Mouse (Mus musculus) mesoderm, embryonic 11.5 days (tissue): ENCODE measurements at regions not wholly inside any gene's neighbourhood (a gene's known extent, or its start where the extent isn't known, plus 50 kb on each side); places are given as distances from the start of the nearest gene placed in this dataset.
A peak's percentile ranks its signal among the peaks of the same experiment; 100 is the strongest.

Experiments
- DNase-seq: peaks from one replicate; pipeline ENCODE4 v3.0.0-alpha.2; 2012; ENCODE audit warnings: low read depth, low spot score

GRCm38 (mm10) chr13:44339061-44339741, 390.1 kb upstream of the Jarid2 start:
- no peak for DNase-seq

- no peak for DNase-seq
These were observed 384.2 kb upstream of the Jarid2 start for GRCm38 (mm10) chr13:44345094-44345493.

DNA sequence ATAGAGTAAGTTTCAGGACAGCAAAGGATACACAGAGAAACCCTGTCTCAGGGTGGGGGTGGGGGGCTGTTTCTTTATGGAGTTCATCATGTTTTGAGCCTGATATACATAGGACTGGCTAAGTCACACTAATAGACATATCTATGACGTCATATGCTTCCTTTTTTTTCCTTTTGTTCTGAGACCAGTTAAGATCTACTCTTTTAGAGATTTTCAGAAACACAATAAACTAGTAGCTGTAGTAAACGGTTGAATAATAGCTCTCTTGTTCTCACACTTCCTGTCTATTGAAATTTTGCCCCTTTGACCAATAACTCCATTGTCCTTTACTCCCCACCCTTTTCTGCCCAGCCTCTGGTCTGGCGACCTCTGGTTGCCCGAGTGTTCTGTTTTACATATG, 382.6 kb upstream of the Jarid2 start:
- DNase-seq, result no peak

DNA sequence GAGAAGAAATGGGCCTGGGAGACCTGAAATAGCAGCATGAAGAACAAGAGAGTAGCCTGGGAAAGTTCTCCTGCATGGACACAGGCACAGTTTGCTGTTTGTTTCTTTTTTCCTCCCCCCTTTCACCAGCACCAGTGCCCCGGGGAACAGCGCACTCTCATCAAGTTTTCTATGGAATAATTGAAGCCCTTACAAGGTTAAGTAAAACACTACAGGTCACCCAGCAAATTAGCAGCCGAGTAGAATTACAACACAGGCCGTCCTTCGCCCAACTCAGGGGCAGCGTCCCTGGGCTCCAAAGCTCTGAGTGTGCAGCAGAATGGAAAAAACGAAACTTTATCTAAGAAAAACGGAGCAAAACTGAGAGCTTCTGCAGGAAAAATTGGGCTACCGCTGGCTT, 381.6 kb upstream of the Jarid2 start:
- DNase-seq, result no peak

GRCm38 (mm10) chr13:44353899-44354298, 375.4 kb upstream of the Jarid2 start:
- no peak for DNase-seq

DNA sequence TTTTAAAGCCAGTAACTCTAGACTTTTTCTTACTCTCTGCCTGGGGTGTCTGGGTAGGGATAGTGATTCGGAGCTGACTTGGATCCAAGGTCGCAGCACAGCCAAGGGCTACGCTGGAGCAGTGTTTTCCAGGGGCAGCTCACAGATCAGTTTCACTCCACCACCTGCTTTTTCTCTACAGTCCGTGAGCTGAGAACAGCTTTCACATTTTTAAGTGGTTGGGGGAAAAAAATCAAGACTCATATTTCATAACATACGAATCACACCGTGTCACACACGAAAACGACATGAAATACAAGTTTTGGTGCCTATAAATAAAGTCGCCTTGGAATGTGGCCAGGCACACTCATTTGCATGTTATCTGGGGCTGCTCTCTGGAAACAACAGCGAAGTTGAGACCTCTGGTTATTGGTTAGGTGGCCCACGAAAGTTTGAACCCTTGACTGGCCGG, 373.5 kb upstream of the Jarid2 start:
- no peak for DNase-seq

DNA sequence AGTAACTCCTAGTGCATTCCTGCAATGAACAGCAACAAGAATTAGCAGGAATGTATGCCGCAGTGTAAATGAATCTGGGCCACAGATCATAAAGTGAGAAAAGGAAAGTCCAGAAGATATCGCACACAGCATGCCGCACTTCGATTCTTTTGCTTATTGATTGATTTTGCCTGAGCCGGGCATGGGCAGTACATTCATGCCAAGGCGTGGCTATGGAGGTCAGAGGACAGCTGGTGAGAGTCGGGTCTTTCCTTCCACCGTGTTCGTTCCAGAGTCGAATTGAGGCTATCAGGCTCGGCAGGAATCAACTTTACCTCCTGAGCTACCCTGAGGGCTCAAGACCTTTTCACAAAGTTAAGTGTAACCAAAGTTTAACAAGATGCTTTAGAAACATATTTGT, 372.3 kb upstream of the Jarid2 start:
- DNase-seq, result no peak

DNA sequence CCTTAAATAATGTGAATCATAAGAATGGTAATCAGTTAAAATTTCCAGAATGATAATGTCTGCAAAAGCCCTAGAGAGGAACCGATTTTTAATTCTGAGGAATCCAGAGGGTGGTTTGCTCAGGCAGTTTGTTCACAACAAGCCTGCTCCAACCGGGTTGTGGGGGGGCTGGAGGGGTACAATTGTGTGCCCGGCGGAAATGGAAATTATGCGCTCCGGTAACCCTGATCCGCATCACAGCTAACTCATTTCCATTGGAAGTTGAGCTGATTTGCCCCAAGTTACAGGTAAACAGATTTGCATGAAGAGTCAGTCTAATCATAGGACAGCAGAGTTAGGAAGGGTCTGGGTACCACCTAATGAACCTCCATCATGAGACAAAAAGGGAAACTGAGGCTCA, 369.9 kb upstream of the Jarid2 start:
- no peak for DNase-seq

- no peak for DNase-seq
These were observed 369.3 kb upstream of the Jarid2 start for GRCm38 (mm10) chr13:44360016-44360415.

DNA sequence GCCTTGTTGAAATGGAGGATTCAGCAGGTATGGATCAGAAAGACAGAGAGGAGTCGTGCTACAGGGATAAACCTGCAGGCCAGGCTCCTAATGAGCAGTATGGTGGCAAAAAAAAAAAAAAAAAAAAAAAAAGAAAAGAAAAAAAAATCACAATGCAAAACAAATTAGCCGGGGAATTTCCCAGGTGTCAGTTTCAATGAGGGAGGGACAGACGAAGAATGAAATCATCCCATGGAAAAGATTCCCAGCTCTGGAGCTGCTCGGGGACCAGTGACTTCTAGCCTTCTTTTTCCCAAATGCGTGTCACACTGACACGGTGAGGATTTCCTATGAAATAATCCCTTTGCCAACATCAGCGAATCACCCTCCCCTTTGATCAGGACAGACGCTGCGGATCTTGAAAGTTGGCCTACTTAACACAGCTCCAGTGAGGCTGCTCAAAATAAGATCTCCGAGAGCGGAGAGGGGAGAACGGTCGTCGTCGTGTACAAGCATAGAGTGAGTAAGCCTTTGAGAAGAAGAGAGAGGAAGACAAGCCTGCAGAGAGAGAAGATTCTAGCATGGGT, 368.5 kb upstream of the Jarid2 start:
- no peak for DNase-seq

GRCm38 (mm10) chr13:44362293-44363005, 366.8 kb upstream of the Jarid2 start:
- DNase-seq, result peak; percentile 41

DNA sequence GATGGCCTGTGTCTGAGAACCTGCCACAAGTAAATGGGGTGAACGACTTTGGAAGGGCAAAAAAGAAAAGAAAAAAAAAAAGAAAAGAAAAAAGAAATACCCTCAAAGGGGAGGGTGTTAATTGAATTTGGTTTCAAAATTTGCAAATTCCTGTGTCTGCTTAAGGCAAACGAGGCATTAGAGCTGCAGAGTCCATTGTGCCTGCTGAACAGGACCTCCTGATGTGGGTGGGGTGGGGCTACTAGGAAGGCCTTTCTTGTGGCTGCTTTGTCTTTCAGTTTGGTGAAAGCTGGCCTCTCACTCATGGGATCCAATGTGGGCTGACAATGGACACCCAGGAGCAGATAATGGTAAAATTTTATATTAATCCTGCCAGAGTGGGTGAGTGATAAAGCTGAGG, 366.3 kb upstream of the Jarid2 start:
- DNase-seq, result no peak

DNA sequence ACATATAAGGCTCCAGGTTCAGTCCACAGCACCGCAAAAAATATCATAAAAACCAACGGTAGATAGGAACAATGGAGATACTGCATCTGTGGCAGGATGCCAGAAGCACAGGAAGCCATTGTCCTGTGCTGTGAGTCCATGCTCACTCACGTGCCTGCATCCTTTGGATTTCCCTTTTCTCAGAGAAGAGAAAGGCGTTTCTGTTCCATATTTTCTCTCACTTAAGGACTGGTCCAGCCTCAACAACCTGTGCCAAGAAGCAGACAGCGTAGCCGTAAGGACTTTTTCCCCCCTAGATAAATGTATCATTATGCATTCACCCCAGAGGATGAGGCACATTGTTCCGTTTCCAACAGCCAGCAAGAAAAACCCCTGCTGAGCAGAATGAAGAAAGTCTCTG, 360.0 kb upstream of the Jarid2 start:
- DNase-seq, result no peak

- no peak for DNase-seq
These were observed 356.9 kb upstream of the Jarid2 start for GRCm38 (mm10) chr13:44372361-44372877.

DNA sequence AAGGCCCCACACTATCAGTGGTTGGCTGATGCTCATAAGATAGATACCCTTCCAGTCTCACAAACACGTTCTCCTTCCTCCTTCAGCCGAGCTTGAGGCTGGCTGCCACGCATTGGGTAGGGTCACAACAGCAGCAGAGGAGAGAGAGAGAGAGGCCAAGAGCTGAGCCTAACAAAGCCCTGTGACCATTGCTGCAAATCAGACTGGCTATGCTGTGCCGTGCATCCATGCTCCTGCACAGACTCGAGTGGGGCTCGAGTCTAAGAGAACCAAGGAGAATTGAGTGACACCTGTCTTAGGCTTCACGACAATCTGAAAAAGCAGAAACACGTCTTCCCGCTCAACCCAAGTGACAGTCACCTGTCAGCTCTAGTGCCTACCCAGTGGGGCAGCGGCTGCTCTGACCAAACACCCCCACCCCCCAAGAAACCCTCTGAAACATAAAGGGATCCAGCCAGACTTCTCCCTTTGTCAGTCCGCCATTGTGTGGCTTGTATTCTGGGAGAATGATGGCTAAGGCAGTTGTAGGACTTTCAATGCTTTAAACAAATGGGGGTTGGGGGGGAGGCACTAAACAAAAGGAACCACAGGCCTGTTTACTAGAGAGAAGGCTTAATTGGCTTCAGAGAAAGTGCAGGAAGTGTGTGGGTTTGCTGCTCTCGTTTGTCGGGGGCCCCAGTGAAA, 353.7 kb upstream of the Jarid2 start:
- DNase-seq, result peak; percentile 43

DNA sequence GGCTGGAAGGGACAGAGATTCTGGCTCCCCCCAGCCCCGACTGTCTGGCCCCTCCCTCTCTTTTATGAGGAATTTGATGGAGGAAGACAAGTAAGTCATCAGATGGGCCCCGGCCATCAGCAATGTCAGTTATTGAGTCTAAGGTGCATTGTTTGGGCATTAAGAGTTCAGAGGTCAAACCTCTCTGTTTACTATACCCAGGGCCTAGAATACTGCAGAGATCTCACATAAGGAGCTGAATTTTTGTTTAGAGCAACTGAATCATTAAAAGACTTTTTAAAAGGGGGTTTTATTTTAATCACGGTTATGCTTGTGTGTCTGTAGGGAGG, 353.1 kb upstream of the Jarid2 start:
- no peak for DNase-seq

GRCm38 (mm10) chr13:44381721-44382450, 347.4 kb upstream of the Jarid2 start:
- peak; percentile 67 for DNase-seq

DNA sequence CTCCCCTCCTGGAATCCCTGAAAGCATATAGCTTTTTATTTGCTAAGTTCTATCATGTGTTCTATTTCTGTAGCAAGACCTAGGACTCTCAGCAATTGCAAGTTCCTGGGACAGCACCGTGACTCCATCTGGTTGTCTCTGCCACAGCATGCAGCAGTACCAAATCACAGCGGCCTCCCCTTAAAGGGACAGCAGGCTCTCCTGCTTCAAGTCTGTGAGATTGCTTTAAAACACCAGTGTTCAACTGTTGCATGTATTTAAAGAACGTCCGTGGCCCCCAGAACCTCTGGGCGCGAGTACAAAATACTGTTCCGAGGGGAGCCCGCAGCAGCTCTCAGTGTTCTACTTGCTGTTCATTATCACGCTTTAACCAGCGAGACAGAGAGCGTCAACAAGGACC, 346.0 kb upstream of the Jarid2 start:
- DNase-seq, result no peak

DNA sequence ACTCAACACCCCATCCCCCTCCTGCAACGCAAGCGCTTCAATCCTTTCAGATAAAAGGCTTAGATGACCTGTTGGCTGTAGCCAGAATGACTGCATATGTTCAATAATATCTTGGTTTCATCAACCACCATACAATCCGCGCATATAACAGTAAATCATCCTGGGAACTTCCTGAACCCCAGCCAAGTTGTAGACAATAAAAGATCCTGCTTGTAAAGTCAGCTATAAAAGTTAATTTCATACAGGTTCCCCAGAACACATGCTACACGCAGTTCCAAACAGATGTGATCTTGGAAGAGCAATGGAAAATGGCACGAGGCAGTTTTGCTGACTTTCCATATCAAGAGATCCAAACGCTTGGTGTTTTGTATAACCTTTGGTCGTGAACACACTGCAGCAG, 342.5 kb upstream of the Jarid2 start:
- DNase-seq, result no peak

- DNase-seq, result no peak
These were observed 339.6 kb upstream of the Jarid2 start for GRCm38 (mm10) chr13:44389696-44390095.

DNA sequence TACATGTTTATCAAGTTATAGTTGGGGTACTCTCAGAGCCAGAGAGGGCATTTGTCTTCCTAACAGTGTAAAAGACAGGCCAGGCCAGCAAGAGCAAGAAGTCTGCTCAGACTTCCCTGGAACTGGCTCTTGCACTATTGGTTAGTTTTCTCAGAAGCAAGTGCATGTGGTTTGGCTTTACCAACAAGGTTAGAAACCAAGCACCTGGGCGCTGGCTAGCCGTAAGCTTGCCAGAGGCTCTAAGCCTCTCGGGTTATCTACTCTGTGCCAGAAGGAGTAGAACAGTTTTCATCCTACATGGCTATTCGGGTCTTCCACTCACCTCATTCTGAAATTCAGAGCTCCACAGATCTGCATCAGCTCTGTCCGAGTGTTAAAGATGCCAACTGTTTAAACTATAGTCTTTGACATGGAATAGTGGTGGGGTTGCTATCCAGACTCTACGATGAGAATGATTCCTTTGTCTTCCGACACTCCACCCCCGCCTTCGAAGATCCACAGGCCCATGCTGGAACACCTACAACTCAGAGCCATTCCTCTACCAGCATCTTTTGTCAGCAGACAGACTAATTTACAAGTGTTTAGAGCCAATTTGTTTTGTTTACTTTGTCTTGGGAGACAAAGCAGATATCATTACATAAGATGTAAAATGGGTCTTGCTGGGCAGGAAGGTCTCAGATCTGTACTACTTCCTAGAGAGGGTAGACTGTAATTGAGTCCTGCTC, 338.4 kb upstream of the Jarid2 start:
- DNase-seq, result no peak
